Mouse (Mus musculus) hindbrain, postnatal 0 days (tissue): ENCODE data around the gene Pitpnc1. TPM values are rescaled to one million over a fixed set of nuclear protein-coding genes. Genes with fewer than 3 reads are reported as not detected.

Source experiments
- ATAC-seq: fragments of 200-750 bp; cut with Nextera tagmentation; 2 replicates; pipeline ENCODE4 v1.8.0; 2017; ENCODE audit warnings: mild to moderate bottlenecking, moderate TSS enrichment, moderate library complexity
- DNase-seq: peaks from one replicate; pipeline ENCODE4 v3.0.0-alpha.2; 2015; ENCODE audit warnings: low spot score
- H3K27ac ChIP-seq: fragments of 300-500 bp; sonication (generic); 2 replicates; pipeline ENCODE4 v1.5.1; 2014; ENCODE audit warnings: mild to moderate bottlenecking
- H3K27me3 ChIP-seq: fragments of 300-500 bp; sonication (generic); 2 replicates; pipeline ENCODE4 v1.6.1; 2014; ENCODE audit warnings: low read length, mixed read lengths; ENCODE audit not compliant: insufficient read depth
- H3K36me3 ChIP-seq: fragments of 300-500 bp; sonication (generic); 2 replicates; pipeline ENCODE4 v1.6.1; 2014; ENCODE audit warnings: low read length, mixed read lengths; ENCODE audit not compliant: insufficient read depth
- H3K4me1 ChIP-seq: fragments of 300-500 bp; sonication (generic); 2 replicates; pipeline ENCODE4 v1.6.1; 2014; ENCODE audit warnings: antibody characterized with exemption, low read length, mixed read lengths; ENCODE audit not compliant: insufficient read depth
- H3K4me2 ChIP-seq: fragments of 300-500 bp; sonication (generic); 2 replicates; pipeline ENCODE4 v1.6.1; 2014; ENCODE audit warnings: low read depth, mild to moderate bottlenecking, low read length, moderate library complexity, mixed read lengths
- H3K4me3 ChIP-seq: fragments of 300-500 bp; sonication (generic); 2 replicates; pipeline ENCODE4 v1.5.1; 2014; ENCODE audit warnings: low read length
- H3K9ac ChIP-seq: fragments of 300-500 bp; sonication (generic); replicated peaks from 2 replicates; pipeline ENCODE4 v1.6.1; 2014; ENCODE audit warnings: mild to moderate bottlenecking, low read length, moderate library complexity, mixed read lengths
- H3K9me3 ChIP-seq: fragments of 300-500 bp; sonication (generic); 2 replicates; pipeline ENCODE4 v1.6.1; 2016; ENCODE audit warnings: low read length, mixed read lengths
- CTCF ChIP-seq: IDR thresholded peaks from 2 replicates; pipeline ENCODE4 v1.5.1; 2016; ENCODE audit warnings: antibody characterized with exemption, control low read depth, low read depth
- WGBS: fragments of 180-500 bp; shearing (Covaris S2); extraction: QIAGEN DNeasy Blood & Tissue Kit; methylation state at CpG from one replicate; pipeline ENCODE4 v1.1.7; 2014; 5-methylcytosine and 5-hydroxymethylcytosine counted together
- polyA plus RNA-seq: library from polyadenylated mRNA; unstranded; fragments of >200 nt; fragmentation: Nextera tagmentation; extraction: Ambion mirVana; gene quantifications from 2 replicates; pipeline ENCODE4 v1.2.1, GENCODE M21; 2015
- total RNA-seq: library from RNA; depleted of rRNA; stranded (reverse); fragments of >200 nt; gene quantifications from 2 replicates; pipeline ENCODE4 v1.2.3, GENCODE M21; 2014

The Pitpnc1 gene
- total and polyA plus RNA-seq, 2 experiments from 2014 or later, result 42.2 to 43.6 TPM

- Histone ChIP-seq H3K27me3 (no peaks in the 10 kb centered on the region), H3K36me3 (0 out of 2 replicates have a peak, but pooled peaks cover 7% of the 10 kb centered on the region), H3K9me3 (no peaks in the 10 kb centered on the region), H3K27ac (no peak overlapping the region), H3K4me1 (no peaks in the 10 kb centered on the region), H3K4me2 (no peak overlapping the region), H3K9ac (no peak overlapping the region), H3K4me3 (no peak overlapping the region)
- TF ChIP-seq CTCF, result no peak
- 84% methylated on average over 13 of the region's 13 CpGs for WGBS
- ATAC-seq, result no peak
- DNase-seq, result no peak
These were observed 178.5 kb downstream of the Pitpnc1 start for GRCm38 (mm10) chr11:107292036-107292435.

DNA sequence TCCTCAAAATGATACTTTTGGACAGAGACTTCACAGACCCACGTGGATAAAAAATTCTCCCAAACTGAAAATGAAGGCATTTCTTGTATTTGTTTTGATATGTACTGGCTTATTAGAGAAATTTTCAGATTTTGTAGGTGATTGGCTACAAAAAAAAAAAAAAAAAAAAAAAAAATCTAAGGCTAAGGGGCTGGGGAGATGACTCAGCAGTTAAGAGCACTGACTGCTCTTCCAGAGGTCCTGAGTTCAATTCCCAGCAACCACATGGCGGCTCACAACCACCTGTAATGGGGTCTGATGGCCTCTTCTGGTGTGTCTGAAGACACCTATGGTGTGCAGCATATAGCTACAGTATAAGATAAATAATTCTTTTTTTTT is 182.3 kb downstream of the Pitpnc1 start:
- H3K9me3 ChIP-seq, result no peaks in the 10 kb centered on the region
- H3K36me3 ChIP-seq, result no peaks in the 10 kb centered on the region
- no peak overlapping the region for H3K9ac ChIP-seq
- H3K4me3 ChIP-seq, result no peak overlapping the region
- no peaks in the 10 kb centered on the region for H3K4me1 ChIP-seq
- 95% methylated on average over 2 of the region's 2 CpGs for WGBS
- no peaks in the 10 kb centered on the region for H3K27me3 ChIP-seq
- DNase-seq (no peak), ATAC-seq (no peak)
- TF ChIP-seq CTCF, result no peak
- no peak overlapping the region for H3K27ac ChIP-seq
- H3K4me2 ChIP-seq, result no peak overlapping the region

- Histone ChIP-seq H3K9me3 (no peaks in the 10 kb centered on the region), H3K4me3 (no peak overlapping the region), H3K27ac (no peak overlapping the region), H3K9ac (no peak overlapping the region), H3K4me1 (no peaks in the 10 kb centered on the region), H3K27me3 (no peaks in the 10 kb centered on the region), H3K4me2 (no peak overlapping the region), H3K36me3 (no peaks in the 10 kb centered on the region)
- ATAC-seq (no peak), DNase-seq (no peak)
- no peak for TF ChIP-seq CTCF
- WGBS, result 89% methylated on average over 11 of the region's 11 CpGs
These were observed 183.0 kb downstream of the Pitpnc1 start for GRCm38 (mm10) chr11:107287215-107288185.

GRCm38 (mm10) chr11:107285731-107286130 is 184.8 kb downstream of the Pitpnc1 start:
- TF ChIP-seq CTCF, result no peak
- H3K9me3 ChIP-seq, result no peaks in the 10 kb centered on the region
- H3K27me3 ChIP-seq, result no peaks in the 10 kb centered on the region
- no peak overlapping the region for H3K27ac ChIP-seq
- H3K4me2 ChIP-seq, result no peak overlapping the region
- no peak overlapping the region for H3K4me3 ChIP-seq
- no peak for ATAC-seq
- DNase-seq, result peak; percentile 16
- 60% methylated on average over 7 of the region's 7 CpGs for WGBS
- no peaks in the 10 kb centered on the region for H3K4me1 ChIP-seq
- H3K36me3 ChIP-seq, result no peaks in the 10 kb centered on the region
- H3K9ac ChIP-seq, result no peak overlapping the region

- Histone ChIP-seq H3K4me1 (no peaks in the 10 kb centered on the region), H3K9ac (no peak overlapping the region), H3K36me3 (no peaks in the 10 kb centered on the region), H3K4me2 (no peak overlapping the region), H3K9me3 (no peaks in the 10 kb centered on the region), H3K27ac (no peak overlapping the region), H3K27me3 (no peaks in the 10 kb centered on the region), H3K4me3 (no peak overlapping the region)
- WGBS, result 93% methylated on average over 3 of the region's 3 CpGs
- no peak for TF ChIP-seq CTCF
- ATAC-seq (no peak), DNase-seq (no peak)
These were observed 186.9 kb downstream of the Pitpnc1 start for GRCm38 (mm10) chr11:107283632-107284031.

GRCm38 (mm10) chr11:107282481-107282880 is 188.0 kb downstream of the Pitpnc1 start:
- H3K4me2 ChIP-seq, result no peak overlapping the region
- H3K27ac ChIP-seq, result no peak overlapping the region
- H3K27me3 ChIP-seq, result no peaks in the 10 kb centered on the region
- no peak for DNase-seq
- H3K9ac ChIP-seq, result no peak overlapping the region
- ATAC-seq, result no peak
- no peak for TF ChIP-seq CTCF
- H3K4me1 ChIP-seq, result no peaks in the 10 kb centered on the region
- WGBS, result 84% methylated on average over 7 of the region's 7 CpGs
- no peaks in the 10 kb centered on the region for H3K36me3 ChIP-seq
- H3K9me3 ChIP-seq, result no peaks in the 10 kb centered on the region
- no peak overlapping the region for H3K4me3 ChIP-seq

- 39% methylated on average over 8 of the region's 8 CpGs for WGBS
These were observed 191.2 kb downstream of the Pitpnc1 start for GRCm38 (mm10) chr11:107279258-107279657.

More at GRCm38 (mm10) chr11:107279258-107279657, 191.2 kb downstream of the Pitpnc1 start:
- H3K27me3 ChIP-seq, result no peaks in the 10 kb centered on the region
- no peak overlapping the region for H3K4me3 ChIP-seq
- ATAC-seq (no peak), DNase-seq (no peak)
- no peak overlapping the region for H3K27ac ChIP-seq
- no peaks in the 10 kb centered on the region for H3K36me3 ChIP-seq
- no peak overlapping the region for H3K9ac ChIP-seq
- no peaks in the 10 kb centered on the region for H3K4me1 ChIP-seq
- TF ChIP-seq CTCF, result no peak
- no peaks in the 10 kb centered on the region for H3K9me3 ChIP-seq
- H3K4me2 ChIP-seq, result no peak overlapping the region
